Mouse (Mus musculus): ENCODE data around the gene Cog5. TPM values are rescaled to one million over a fixed set of nuclear protein-coding genes. Genes with fewer than 3 reads are reported as not detected.

The Cog5 gene
- polyA plus RNA-seq, 1 experiment from 2014 or later, result 36.8 TPM

DNA sequence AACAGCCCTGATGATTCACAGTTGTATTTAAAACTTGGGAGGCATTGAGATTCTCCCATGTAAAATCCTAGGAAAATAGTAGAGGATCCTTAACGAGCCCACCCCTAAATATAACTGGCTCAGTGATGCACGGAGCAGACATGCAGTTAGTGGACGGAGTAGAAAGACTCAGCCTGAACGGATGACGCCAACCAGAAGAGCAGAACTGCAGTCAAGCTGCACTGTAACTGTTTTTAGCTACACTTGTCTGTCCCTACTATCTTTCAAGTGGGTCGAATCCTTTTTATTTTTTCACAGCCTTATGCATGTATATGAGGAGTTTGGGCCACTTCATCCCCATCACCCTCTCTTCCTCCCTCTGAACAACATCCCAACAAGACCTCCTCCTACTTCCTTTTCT is 331.1 kb downstream of the Cog5 start:
- WGBS, result 91% methylated on average over 6 of the region's 6 CpGs

DNA sequence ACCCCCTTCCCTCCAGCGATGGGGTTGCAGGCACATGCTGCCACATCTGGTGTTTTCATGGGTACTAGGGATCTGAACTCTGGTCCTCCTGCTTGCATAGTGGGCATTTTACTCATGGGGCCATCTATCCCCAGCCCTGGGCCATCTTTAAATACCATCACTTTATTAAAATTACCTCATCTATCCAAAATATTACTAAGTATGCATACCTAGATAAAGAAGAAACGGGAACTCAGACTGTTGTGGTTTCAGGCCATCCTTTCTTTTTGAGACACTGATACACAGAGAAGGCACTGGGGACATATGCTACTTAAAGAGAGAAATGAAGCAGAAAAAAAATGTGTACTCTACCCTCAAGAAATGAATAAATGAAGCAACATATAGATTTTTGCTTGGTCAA is 331.8 kb downstream of the Cog5 start:
- 83% methylated on average over 2 of the region's 2 CpGs for WGBS

More for the DNA sequence above, 331.1 kb downstream of the Cog5 start:
- Histone ChIP-seq H3K27ac (replicated peaks; ENCODE audit: low read depth, low read length) (no peak overlapping the region), H3K9ac (replicated peaks; ENCODE audit: low read length) (no peak overlapping the region), H3K4me2 (ENCODE audit: low read depth, low read length) (no peak overlapping the region), H3K9me3 (replicated peaks; ENCODE audit: control insufficient read depth, low read length) (no peaks in the 10 kb centered on the region), H3K27me3 (ENCODE audit: control insufficient read depth, insufficient read depth, low read length) (no peaks in the 10 kb centered on the region), H3K4me1 (ENCODE audit: control insufficient read depth, insufficient read depth, low read length) (no peaks in the 10 kb centered on the region), H3K36me3 (replicated peaks; ENCODE audit: control insufficient read depth, insufficient read depth, low read depth, low read length) (no peaks in the 10 kb centered on the region), H3K4me3 (ENCODE audit: low read depth, low read length) (no peak overlapping the region)
- ATAC-seq (replicated peaks; ENCODE audit: insufficient number of reproducible peaks, low FRiP score, low TSS enrichment, low read depth) (no peak), DNase-seq (ENCODE audit: low spot score) (no peak)

More for the DNA sequence above, 331.8 kb downstream of the Cog5 start:
- Histone ChIP-seq H3K4me2 (ENCODE audit: low read depth, low read length) (no peak overlapping the region), H3K27ac (replicated peaks; ENCODE audit: low read depth, low read length) (no peak overlapping the region), H3K27me3 (ENCODE audit: control insufficient read depth, insufficient read depth, low read length) (no peaks in the 10 kb centered on the region), H3K4me1 (ENCODE audit: control insufficient read depth, insufficient read depth, low read length) (no peaks in the 10 kb centered on the region), H3K9me3 (replicated peaks; ENCODE audit: control insufficient read depth, low read length) (no peaks in the 10 kb centered on the region), H3K9ac (replicated peaks; ENCODE audit: low read length) (no peak overlapping the region), H3K4me3 (ENCODE audit: low read depth, low read length) (no peak overlapping the region), H3K36me3 (replicated peaks; ENCODE audit: control insufficient read depth, insufficient read depth, low read depth, low read length) (no peaks in the 10 kb centered on the region)
- ATAC-seq (replicated peaks; ENCODE audit: insufficient number of reproducible peaks, low FRiP score, low TSS enrichment, low read depth) (no peak), DNase-seq (ENCODE audit: low spot score) (no peak)

Other genes with a start within 250 kb of the Cog5 start
- gene Cbll1, start 155.3 kb upstream of the Cog5 start, polyA plus RNA-seq (2014; fragmentation: Nextera tagmentation; extraction: Ambion mirVana), result 22.7 and 24.6 TPM in 2 replicates
- gene Slc26a4, start 94.9 kb upstream of the Cog5 start, polyA plus RNA-seq (2014; fragmentation: Nextera tagmentation; extraction: Ambion mirVana), result not detected in 2 replicates
- gene Bcap29, start 20.2 kb upstream of the Cog5 start, polyA plus RNA-seq (2014; fragmentation: Nextera tagmentation; extraction: Ambion mirVana), result 34.6 and 38.4 TPM in 2 replicates
- gene Dus4l, start within 50 bp of the Cog5 start, polyA plus RNA-seq (2014; fragmentation: Nextera tagmentation; extraction: Ambion mirVana), result 9.0 and 10.3 TPM in 2 replicates
- 1.8 and 2.2 TPM in 2 replicates for gene Gpr22, start 59.1 kb downstream of the Cog5 start, polyA plus RNA-seq (2014; fragmentation: Nextera tagmentation; extraction: Ambion mirVana)

Data from embryonic facial prominence, embryonic 11.5 days (tissue).